Mouse (Mus musculus) mature B cell (primary cell): Measurements from ENCODE around the gene Itga9.

ENCODE experiments used
- in situ Hi-C: fragments of 300-500 bp; cut with MboI; formaldehyde crosslinking; loops from 2 replicates; pipeline ENCODE4 v1.14.3; 2019

Gene Itga9

DNA sequence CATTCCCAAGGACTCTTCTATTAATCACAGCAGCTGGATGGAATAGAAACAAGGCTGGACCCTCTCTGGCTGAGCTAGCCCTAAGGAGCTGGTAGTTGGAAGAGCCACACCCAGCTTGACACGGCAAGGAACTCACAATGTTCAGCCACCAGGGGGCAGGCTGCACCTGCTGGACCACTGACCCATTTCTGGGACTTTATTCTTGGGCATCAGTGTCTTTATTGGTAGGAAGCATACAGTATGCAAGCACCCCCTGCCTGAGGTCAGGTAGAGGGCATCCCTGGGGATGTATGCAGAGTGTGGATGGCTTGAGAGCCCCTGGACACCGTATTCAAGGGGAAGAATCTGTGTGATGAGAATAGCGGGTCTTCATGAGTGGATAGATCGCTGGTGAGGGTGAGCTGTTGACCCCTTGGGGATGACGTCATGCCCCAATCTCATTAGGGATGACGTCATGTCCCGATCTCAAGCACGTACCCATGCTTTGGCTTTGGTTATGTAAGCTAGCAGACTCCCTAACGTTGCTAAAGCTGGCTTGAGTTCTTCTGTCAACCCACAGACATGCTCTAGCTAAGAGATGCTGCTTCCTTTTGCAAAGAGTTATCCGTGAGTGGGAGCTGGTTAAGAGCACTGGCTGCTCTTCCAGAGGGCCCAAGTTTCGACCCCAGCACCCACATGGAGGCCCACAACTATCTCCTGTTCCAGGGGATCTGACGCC lies 314.5 kb downstream of the Itga9 start:
- in situ Hi-C loops = no loop called here

DNA sequence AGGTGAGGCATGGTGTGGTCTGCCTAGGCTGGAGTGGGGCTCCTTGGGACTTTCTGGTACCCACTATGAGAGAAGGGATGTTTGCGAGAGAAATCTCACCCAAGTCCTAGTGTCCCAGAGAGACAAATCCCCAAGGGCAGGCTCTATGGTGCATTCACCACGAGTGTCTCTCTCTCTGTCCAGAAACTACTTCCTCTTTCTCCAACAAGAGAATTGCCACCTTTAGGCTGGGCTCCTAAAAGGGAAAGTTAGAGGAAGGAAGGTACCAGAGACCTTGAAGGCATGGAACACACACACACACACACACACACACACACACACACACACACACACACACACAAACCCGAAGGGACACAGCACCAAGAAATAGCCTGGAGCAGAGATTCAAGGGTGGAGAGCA lies 315.4 kb downstream of the Itga9 start:
- in situ Hi-C loops = no loop called here

DNA sequence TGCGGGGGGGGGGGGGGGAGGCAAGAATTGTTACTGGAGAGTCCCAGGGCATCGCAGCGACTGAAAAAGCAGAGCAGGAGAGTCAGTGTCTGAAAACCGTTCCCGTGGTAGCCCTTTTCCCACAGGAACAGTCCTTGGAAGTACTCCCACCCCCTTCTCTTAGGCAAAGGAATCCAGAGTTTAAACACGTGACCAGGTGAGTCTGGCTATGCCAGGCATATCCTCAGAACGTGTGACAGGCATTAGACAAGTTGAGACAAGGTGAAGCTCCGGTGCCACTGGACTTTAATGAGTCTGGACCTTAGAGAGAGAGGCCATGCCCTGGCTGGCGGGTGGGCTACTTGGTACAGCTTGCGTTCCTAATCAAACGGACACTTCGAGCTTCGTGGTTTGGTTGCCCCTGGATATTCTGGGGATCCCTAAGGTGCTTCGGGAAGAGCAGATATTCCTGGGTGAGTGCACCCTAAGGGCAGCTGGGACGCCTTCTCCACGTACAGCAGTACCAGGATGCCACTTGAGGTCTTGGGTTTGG lies 318.1 kb downstream of the Itga9 start:
- in situ Hi-C loops = no loop called here

DNA sequence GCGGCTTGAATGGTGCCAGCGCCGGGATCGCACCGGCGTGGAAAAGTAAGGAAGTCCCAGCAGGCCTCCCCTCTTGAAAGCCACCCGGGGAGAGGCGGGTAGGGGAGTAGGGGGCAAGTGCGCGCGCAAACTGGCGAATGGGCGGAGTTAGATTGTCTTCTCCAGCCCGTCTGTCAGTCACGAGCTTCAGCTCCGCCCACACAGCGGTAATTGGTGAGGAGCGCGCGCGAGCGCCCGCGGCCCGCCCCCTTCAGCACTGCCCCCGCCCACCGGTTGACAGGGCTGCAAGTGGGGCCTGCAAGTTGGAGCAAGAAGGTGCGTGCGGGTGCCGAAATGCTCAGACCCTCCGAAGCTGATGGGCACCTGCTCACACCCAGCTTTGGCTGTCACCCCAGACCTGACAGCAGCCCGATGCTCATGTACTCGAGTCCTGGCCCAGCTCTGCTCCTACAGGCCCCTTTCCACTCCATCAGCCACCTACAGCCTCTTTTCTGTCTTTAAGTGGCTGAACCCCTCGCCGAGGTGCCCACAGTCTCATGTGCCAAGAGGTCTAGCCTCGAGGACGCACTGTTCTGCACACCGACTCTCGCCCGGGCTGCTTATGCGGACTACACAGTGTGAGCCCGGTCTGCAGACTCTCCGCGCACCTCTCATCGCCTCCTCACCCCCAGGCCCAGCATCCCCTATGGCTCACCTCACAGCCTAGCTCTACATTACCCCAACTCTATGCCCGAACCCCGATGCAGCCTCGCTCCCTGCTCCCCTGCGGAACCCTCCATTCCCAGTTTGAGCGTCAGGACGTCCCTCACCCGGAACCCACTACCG lies 319.0 kb downstream of the Itga9 start:
- in situ Hi-C loops = no loop called here

DNA sequence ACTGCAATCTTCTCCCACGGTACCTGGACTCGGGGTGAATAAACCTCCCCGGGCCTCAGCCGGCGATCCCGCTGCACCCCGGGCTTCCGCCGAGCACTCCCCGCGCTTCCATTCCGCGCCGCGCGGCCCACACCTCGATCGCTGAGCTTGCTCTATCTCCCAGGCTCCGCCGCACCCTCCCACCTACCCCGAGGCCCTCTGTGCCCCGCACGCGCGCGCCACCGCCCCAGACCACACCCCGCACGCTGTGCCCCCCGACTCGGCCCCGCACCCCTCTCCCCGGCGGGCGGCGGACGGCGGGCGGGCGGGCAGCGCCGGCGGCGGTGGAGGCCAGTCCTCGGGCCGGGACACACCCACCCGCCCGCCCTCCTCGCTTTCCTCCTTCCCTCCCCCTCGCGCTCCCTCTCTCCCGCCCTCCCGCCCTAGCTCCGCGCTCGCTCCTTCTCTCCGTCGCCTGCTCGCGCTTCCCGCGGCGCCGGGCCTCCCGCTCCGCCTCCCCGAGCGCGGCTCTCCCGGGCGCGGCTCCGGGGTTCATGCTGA lies 319.7 kb downstream of the Itga9 start, which contains the start of gene Ctdspl:
TSS of gene Ctdspl (plus strand) at position 343 of the 540 bp plus-strand sequence.
- in situ Hi-C loops = no loop called here

DNA sequence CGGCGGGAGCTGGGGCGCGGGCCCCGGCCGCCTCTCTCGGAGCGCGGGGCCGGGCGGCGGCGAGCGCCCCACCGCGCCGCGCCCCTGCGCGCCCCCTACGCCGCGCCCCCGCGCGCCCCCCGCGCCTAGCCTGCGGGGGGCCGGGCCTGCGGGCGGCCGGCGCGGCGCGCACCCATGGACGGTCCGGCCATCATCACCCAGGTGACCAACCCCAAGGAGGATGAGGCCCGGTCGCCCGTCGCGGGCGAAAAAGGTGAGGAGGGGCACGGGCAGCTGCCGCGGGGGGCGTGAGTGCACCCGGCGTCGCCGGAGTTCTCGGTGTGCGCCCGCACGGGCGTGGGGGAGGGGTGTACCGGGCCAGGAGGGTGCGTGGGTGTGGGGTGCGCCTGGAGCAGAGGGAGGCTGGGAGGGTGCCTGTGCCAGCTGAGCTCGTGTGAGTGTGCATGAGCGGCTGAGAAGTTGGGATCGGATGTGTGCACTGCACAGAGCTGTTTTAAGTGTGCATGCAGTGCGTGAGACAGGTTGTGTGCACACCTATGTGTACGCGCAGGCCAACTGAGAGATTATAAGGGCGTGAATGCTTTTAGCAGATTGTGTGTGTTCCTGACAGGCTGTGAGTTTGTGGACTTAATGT lies 320.3 kb downstream of the Itga9 start:
- in situ Hi-C loops = no loop called here

DNA sequence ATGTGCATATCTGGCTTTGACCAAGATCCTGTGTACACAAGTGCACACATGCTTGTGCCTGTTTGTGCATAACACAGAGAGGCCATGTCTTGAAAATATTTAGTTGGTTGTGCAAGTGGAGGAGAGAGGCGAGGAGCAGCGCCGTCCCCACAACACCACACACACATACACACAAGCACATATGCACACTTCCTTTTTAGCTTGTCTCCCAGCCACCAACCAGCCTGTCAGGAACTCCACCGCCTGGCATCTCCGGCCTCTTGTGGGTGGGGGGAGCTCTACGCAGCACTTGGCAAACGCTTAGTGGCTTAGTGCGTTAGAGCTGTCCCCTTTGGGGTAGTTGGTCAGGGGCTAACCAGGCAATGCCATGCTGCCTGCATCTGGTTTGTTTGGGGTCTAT lies 321.0 kb downstream of the Itga9 start:
- in situ Hi-C loops = no loop called here

DNA sequence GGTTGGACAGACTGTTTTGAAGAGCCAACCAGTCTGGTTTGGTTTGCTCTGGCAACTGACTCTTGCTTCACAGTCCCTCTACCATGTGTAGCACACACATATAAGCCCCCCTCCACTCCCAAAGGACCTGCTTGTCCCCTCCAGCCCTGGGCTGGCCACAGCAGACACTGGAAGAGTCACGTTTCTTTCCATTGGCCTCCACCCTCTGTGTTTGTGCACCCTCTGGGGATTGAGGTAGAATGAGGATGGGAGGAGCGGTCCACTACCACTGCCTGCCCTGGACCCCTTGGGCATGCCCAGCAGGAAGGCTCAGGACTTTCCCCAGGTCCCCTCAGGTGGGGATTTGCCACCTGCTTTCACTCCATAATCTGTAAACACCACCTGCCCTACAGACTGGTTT lies 321.5 kb downstream of the Itga9 start:
- in situ Hi-C loops = no loop called here

DNA sequence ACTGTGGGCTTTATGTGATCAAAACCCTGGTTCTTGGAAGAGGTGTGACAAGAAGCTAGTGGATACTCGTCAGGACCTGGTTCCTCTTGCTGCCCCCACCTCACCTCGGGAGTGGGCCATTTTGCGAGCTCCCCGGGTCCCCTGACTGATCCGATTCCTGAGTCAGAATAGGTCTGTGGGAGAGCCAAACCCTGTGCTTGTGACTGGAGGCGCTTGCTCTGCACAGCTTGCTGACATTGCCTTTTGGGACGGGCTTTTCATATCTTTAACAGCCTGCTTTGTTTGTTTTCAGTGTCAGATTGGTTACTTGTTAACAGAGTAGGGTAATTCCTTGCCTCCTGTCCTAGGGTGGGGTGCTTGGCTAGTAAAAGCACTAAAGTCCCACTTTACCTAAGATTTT lies 322.2 kb downstream of the Itga9 start:
- in situ Hi-C loops = no loop called here

DNA sequence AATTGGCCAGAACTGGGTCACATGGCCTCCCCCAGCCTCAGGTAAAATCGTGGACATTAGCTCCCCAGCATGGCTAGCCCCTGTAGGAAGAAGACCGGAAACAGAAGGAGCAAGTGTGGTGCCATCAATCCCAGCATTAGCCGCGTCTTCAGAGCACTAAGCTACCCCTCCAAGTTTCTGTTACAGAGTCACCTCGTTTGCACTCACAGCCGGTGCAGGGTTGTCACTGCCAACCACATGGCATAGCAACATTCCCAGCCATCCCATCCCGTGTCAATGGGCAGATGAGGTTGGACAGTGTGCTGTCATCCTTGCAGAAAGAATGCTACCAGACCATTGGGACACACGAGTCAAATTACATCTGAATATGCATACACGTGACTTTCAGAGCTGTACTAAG lies 324.1 kb downstream of the Itga9 start:
- in situ Hi-C loops = no loop called here

DNA sequence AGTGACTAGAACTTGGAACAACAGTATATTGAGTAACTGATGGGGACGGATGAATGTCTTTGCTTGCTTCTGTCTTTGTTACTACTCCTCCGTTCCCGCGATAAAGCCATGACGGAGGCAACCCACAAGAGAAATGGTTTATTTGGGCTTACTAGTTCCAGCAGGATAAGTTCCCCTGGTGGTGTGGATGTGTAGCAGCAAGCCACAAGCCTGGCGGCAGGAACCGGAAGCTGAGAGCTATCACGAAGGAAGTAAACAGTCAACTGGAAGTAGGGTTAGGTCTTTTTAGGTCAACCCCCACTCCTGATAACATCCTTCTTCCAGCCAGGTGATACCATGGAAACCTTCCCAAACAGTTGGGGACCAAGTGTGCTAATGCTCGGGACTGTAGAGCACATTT lies 327.3 kb downstream of the Itga9 start:
- in situ Hi-C loops = no loop called here

DNA sequence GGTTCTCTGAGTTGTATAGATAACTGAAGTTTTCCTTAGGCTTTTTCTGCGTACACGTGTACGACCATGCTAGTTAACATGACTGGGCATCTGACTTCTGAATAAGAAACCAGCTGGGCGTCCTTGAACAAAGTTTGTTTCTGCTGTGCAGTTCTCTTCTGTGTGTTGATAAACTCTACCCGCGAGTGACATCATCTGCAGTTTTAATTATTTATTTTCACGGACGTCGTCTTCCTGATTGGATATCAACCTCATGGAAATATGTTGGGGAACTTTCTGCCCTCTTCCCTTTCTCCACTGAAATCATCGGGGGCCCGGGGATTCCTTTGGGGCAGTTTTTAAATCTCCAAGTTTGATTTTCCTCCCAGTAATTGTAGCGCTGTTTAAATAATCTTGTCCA lies 327.8 kb downstream of the Itga9 start:
- in situ Hi-C loops = no loop called here

DNA sequence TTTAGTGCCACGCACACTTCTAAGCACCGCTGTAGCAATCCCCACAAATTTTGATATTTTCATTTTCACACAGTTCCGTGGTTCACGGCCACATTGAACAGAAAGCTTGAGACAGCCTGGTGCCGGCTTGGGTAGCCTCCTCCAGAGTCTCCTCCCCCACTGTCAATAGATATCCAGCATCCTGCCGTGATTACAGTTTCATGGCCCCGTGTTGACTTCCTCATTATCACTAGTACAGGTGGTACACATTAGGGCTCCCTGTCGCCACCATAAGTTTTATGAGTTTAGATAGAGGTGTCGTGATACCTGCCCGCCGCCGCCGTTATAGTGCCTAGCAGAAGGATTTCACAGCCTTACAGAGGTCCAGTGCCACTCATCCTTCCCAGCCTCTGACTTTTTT lies 328.6 kb downstream of the Itga9 start:
- in situ Hi-C loops = no loop called here

DNA sequence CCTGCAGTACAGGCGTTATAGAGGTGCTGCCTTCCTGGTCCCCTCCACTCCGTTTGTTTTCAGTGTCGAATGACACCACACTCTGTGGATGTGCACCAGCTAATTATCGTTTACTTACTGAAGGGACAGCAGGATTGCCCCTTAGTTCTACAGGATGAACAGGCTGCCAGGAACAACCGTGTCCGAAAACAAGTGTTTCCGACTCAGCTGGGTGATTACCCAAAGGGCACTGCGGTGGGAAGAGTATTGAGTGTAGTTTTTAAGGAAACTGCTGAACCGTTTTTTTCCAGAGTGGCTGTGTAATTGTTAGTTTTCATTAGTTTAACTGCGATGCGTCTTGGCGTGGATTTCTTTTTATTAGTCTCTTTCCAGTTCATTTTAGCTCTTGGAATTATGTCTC lies 329.6 kb downstream of the Itga9 start:
- in situ Hi-C loops = no loop called here

DNA sequence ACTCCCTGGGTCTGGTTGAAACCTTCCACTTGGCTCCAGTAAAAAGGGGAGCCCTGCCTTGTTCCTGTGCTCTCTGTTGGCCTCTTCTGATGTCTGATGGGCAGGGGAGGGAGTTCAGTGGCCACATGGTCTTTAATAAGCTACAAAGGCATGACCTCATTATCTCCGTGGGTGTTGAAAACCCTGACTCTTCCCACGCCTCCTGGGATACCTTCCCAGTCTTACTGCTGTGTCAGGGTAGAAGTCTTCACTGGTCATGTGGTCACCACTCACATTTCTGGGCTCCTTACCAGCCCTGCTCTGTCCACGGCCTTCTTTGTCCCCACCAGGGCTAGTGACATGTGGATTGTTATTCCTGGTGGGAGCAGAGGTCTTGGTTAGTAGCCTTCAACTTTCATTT lies 331.0 kb downstream of the Itga9 start:
- in situ Hi-C loops = no loop called here

DNA sequence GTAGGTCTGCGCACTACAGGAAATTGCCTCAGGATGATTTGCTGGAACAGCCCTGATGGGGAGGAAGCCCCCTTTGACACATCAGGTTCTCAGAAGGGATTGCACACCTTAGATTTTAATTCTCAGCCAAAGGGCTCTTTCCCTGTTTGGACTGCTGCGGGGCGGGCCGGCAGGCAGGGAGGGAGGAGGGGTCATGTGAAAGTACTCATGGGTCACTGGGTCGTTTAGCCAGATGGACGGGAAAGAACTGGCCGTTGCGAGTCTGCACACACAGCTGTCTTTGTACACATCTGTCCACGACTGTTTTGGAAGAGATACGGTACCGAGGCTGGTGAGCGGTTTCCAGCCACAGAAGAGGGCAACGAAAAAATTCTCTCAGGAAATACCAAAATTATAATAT lies 332.9 kb downstream of the Itga9 start:
- in situ Hi-C loops = no loop called here

DNA sequence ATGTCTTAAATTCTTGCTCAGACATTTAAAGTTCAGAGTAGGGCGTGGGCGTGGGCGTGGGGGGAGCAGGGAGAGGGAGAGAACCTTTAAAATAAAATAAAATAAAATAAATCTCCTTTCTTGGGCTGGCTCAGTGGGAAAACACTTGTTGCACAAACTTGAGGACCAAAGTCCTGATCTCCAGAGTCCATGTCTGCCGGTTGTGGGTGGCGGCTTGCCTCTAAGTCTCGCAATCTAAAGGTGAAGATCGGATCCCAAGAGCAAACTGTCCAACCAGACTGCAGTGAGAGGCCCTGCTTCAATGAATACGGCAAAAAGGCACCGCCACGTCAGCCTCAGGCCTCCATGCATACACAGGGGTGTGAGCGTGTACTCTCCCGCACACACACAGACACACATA lies 333.3 kb downstream of the Itga9 start:
- in situ Hi-C loops = no loop called here

DNA sequence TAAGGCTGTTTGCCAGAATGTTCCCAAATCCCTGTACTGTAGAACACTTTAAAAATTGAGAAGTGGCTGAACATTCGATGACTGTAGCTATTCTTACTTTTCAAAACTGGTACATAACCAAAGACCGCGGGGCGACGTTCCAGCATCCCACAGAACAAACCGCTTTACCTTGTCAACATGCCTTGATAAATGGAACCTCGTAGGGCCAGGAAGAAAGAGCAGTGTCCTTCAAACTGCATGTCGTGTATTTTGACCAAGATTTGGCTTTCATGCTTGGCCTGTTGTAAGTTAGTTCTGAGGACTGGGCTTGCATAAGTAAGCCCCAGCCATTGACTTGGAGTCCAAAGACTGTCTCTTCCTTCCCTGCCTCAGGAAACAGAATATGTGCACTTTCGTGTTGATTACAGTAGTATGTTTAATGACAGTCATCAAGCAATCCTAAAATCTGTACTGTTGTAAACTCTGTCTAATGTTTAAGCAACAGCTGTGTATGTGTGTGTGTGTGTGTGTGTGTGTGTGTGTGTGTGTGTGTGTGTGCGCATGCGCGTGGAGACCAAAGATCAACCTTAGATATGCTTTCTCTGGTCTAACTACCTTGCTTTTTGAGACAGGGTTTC lies 334.2 kb downstream of the Itga9 start:
- in situ Hi-C loops = no loop called here

DNA sequence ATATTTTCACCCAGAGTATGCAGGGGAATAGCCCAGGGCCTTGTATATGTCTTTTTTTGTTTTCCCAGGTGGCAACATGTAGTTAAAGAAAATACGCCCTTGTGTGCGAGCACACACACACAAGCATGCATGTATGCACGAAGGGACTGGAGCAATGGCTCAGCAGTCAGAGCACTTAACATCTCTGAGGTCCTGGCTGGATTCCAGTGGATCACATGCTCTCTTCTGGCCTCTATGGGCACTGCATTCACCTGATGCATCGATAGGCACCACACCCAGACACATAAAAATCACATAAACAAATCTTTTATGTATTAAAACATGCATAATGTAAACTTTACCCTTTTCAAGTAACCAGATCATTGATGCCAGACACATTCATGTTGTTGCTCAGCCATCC lies 335.5 kb downstream of the Itga9 start:
- in situ Hi-C loops = no loop called here

DNA sequence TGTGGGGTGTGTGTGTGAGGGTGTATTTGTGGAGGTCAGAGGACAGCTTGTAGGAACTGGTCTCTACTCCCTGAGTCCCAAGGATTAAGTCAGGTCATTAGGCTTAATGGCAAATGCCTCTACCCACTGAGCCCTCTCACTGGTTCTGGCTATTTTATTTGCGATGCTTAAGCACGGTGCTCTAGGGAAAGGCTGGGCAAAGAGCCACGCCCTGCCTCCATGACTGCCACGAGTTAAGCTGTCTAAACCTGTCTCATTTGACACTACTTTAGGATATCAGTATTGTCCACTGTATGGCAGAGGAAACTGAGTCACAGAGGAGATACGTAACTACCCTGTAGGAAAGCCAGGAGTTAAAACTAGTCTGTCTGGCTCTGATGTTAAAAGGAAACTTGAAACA lies 337.5 kb downstream of the Itga9 start:
- in situ Hi-C loops = no loop called here

DNA sequence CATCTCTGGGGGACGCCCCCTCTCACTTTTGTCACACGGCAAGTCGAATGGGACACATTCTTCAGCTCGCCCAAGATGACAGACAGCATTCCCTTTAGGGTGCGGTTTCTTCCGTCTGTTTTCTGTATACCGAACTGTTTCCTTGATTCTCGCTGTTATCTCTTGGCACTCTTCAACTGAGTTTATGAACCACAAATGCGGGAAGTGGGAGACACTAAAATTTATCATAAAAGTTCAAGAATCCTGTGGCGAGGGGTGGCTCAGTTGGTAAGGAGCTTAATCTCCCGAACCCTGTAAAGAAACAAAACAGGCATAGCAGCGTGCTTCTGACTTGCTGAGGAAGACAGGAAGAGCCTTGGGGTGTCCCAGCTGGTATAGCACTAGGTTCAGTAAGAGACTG lies 337.9 kb downstream of the Itga9 start:
- in situ Hi-C loops = no loop called here

DNA sequence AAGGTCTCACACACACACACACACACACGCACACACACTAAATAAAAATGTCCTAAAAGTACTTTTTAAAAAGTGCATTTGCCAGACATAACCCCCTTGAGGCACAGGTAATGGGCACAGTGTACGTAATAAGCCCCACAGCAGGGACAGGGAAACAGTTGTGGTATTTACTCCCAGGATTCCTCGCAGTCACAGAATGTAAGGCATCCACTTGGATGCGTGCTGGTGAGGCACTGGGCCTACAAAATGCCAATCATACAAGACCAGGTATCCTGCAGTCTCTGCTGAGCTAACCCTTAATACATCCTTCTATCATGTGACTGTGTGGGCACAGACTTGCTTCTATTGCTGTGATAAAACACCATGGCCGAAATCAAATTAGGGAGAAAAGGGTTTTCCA lies 342.0 kb downstream of the Itga9 start:
- in situ Hi-C loops = no loop called here
